Mouse (Mus musculus) forebrain, embryonic 10.5 days (tissue): ENCODE measurements around the gene Pla2g16. TPM values are rescaled to one million over a fixed set of nuclear protein-coding genes. Genes with fewer than 3 reads are reported as not detected.

ENCODE experiments used
- DNase-seq: peaks from one replicate; pipeline ENCODE4 v3.0.0-alpha.2; 2017; ENCODE audit warnings: low spot score; ENCODE audit errors: extremely low spot score
- H3K27ac ChIP-seq: fragments of 300-500 bp; sonication (generic); 2 replicates; pipeline ENCODE4 v1.5.1; 2016; ENCODE audit warnings: mild to moderate bottlenecking
- H3K27me3 ChIP-seq: fragments of 300-500 bp; sonication (generic); 2 replicates; pipeline ENCODE4 v1.6.1; 2016; ENCODE audit warnings: mild to moderate bottlenecking; ENCODE audit not compliant: poor library complexity, severe bottlenecking
- H3K36me3 ChIP-seq: fragments of 300-500 bp; sonication (generic); replicated peaks from 2 replicates; pipeline ENCODE4 v1.6.1; 2016; ENCODE audit warnings: mild to moderate bottlenecking, moderate library complexity
- H3K4me1 ChIP-seq: fragments of 300-500 bp; sonication (generic); 2 replicates; pipeline ENCODE4 v1.6.1; 2016
- H3K4me3 ChIP-seq: fragments of 300-500 bp; sonication (generic); 2 replicates; pipeline ENCODE4 v1.5.1; 2016; ENCODE audit warnings: mild to moderate bottlenecking, moderate library complexity
- H3K9me3 ChIP-seq: fragments of 300-500 bp; sonication (generic); 2 replicates; pipeline ENCODE4 v1.6.1; 2016; ENCODE audit warnings: mild to moderate bottlenecking, moderate library complexity
- WGBS: fragments of 180-500 bp; shearing (Covaris S2); methylation state at CpG from one replicate; pipeline ENCODE4 v1.1.7; 2016; 5-methylcytosine and 5-hydroxymethylcytosine counted together
- polyA plus RNA-seq: library from polyadenylated mRNA; unstranded; fragments of >200 nt; fragmentation: Nextera tagmentation; extraction: Ambion mirVana; gene quantifications from 2 replicates; pipeline ENCODE4 v1.2.1, GENCODE M21; 2016

Gene Pla2g16
- polyA plus RNA-seq, 1 experiment from 2014 or later: 6.9 TPM

- no peak overlapping the region for H3K27ac ChIP-seq
- H3K27me3 ChIP-seq: no peaks in the 10 kb centered on the region
- H3K4me1 ChIP-seq: no peaks in the 10 kb centered on the region
- no peak overlapping the region for H3K4me3 ChIP-seq
- no peaks in the 10 kb centered on the region for H3K9me3 ChIP-seq
- no peaks in the 10 kb centered on the region for H3K36me3 ChIP-seq
- whole genome bisulfite sequencing: 87% methylated on average over 1 of the region's 1 CpGs
- no peak for DNase-seq
Observed at GRCm38 (mm10) chr19:7576180-7576579, 18.9 kb downstream of the Pla2g16 start.

- 94% methylated on average over 3 of the region's 3 CpGs for WGBS
- no peaks in the 10 kb centered on the region for H3K27me3 ChIP-seq
- no peaks in the 10 kb centered on the region for H3K36me3 ChIP-seq
- H3K9me3 ChIP-seq: no peaks in the 10 kb centered on the region
- no peaks in the 10 kb centered on the region for H3K4me1 ChIP-seq
- no peak overlapping the region for H3K4me3 ChIP-seq
- no peak overlapping the region for H3K27ac ChIP-seq
- no peak for DNase-seq
Observed at GRCm38 (mm10) chr19:7577710-7578109, 20.5 kb downstream of the Pla2g16 start.

- 0 out of 2 replicates have a peak, but pooled peaks cover 6% of the 10 kb centered on the region for H3K4me1 ChIP-seq
- no peaks in the 10 kb centered on the region for H3K36me3 ChIP-seq
- no peaks in the 10 kb centered on the region for H3K9me3 ChIP-seq
- WGBS: 74% methylated on average over 5 of the region's 5 CpGs
- H3K27me3 ChIP-seq: no peaks in the 10 kb centered on the region
- no peak overlapping the region for H3K4me3 ChIP-seq
- no peak for DNase-seq
- H3K27ac ChIP-seq: no peak overlapping the region
Observed at GRCm38 (mm10) chr19:7581042-7581441, 23.8 kb downstream of the Pla2g16 start.

GRCm38 (mm10) chr19:7583101-7583500 lies 25.8 kb downstream of the Pla2g16 start:
- Histone ChIP-seq H3K27ac (no peak overlapping the region), H3K36me3 (no peaks in the 10 kb centered on the region), H3K4me3 (no peak overlapping the region), H3K27me3 (no peaks in the 10 kb centered on the region), H3K9me3 (peaks cover 1% of the 10 kb centered on the region; the same call in 1 of the 2 replicates), H3K4me1 (0 out of 2 replicates have a peak, but pooled peaks cover 6% of the 10 kb centered on the region)
- 74% methylated on average over 7 of the region's 7 CpGs for WGBS
- DNase-seq: no peak

GRCm38 (mm10) chr19:7583599-7583998 lies 26.3 kb downstream of the Pla2g16 start:
- WGBS: 82% methylated on average over 3 of the region's 3 CpGs
- no peak overlapping the region for H3K27ac ChIP-seq

GRCm38 (mm10) chr19:7585279-7585678 lies 28.0 kb downstream of the Pla2g16 start:
- Histone ChIP-seq H3K27me3 (no peaks in the 10 kb centered on the region), H3K36me3 (no peaks in the 10 kb centered on the region), H3K4me3 (no peak overlapping the region), H3K27ac (no peak overlapping the region), H3K4me1 (0 out of 2 replicates have a peak, but pooled peaks cover 6% of the 10 kb centered on the region), H3K9me3 (peaks cover 5% of the 10 kb centered on the region; the same call in 1 of the 2 replicates)
- DNase-seq: no peak
- WGBS: 91% methylated on average over 8 of the region's 8 CpGs

More at GRCm38 (mm10) chr19:7583599-7583998, 26.3 kb downstream of the Pla2g16 start:
- Histone ChIP-seq H3K4me3 (no peak overlapping the region), H3K27me3 (no peaks in the 10 kb centered on the region), H3K4me1 (0 out of 2 replicates have a peak, but pooled peaks cover 6% of the 10 kb centered on the region), H3K36me3 (no peaks in the 10 kb centered on the region), H3K9me3 (peaks cover 5% of the 10 kb centered on the region; the same call in 1 of the 2 replicates)
- no peak for DNase-seq

GRCm38 (mm10) chr19:7585764-7586163 lies 28.5 kb downstream of the Pla2g16 start:
- DNase-seq: no peak
- Histone ChIP-seq H3K27ac (no peak overlapping the region), H3K4me3 (no peak overlapping the region), H3K36me3 (no peaks in the 10 kb centered on the region), H3K4me1 (0 out of 2 replicates have a peak, but pooled peaks cover 6% of the 10 kb centered on the region), H3K9me3 (peaks cover 5% of the 10 kb centered on the region; the same call in 1 of the 2 replicates), H3K27me3 (no peaks in the 10 kb centered on the region)
- WGBS: 93% methylated on average over 6 of the region's 6 CpGs

GRCm38 (mm10) chr19:7590795-7591194 lies 33.5 kb downstream of the Pla2g16 start:
- H3K4me1 ChIP-seq: peaks cover 4% of the 10 kb centered on the region; the same call in 1 of the 2 replicates
- no peak overlapping the region for H3K4me3 ChIP-seq
- peaks cover 5% of the 10 kb centered on the region; the same call in 1 of the 2 replicates for H3K9me3 ChIP-seq
- H3K36me3 ChIP-seq: no peaks in the 10 kb centered on the region
- H3K27me3 ChIP-seq: no peaks in the 10 kb centered on the region
- H3K27ac ChIP-seq: no peak overlapping the region
- DNase-seq: no peak

- Histone ChIP-seq H3K36me3 (no peaks in the 10 kb centered on the region), H3K27ac (no peak overlapping the region), H3K9me3 (peaks cover 5% of the 10 kb centered on the region; the same call in 1 of the 2 replicates), H3K4me1 (peaks cover 4% of the 10 kb centered on the region; the same call in 1 of the 2 replicates), H3K4me3 (no peak overlapping the region), H3K27me3 (no peaks in the 10 kb centered on the region)
- no peak for DNase-seq
- WGBS: 71% methylated on average over 3 of the region's 3 CpGs
Observed at GRCm38 (mm10) chr19:7592018-7592417, 34.8 kb downstream of the Pla2g16 start.

- no peaks in the 10 kb centered on the region for H3K36me3 ChIP-seq
- H3K9me3 ChIP-seq: no peaks in the 10 kb centered on the region
- no peak for DNase-seq
- peaks cover 4% of the 10 kb centered on the region; the same call in 1 of the 2 replicates for H3K4me1 ChIP-seq
- H3K27me3 ChIP-seq: no peaks in the 10 kb centered on the region
- no peak overlapping the region for H3K4me3 ChIP-seq
- 35% methylated on average over 2 of the region's 2 CpGs for WGBS
- H3K27ac ChIP-seq: no peak overlapping the region
Observed at GRCm38 (mm10) chr19:7595534-7595933, 38.3 kb downstream of the Pla2g16 start.

- H3K27me3 ChIP-seq: peaks cover 14% of the 10 kb centered on the region
- H3K9me3 ChIP-seq: no peaks in the 10 kb centered on the region
- DNase-seq: no peak
- H3K27ac ChIP-seq: no peak overlapping the region
- 83% methylated on average over 4 of the region's 4 CpGs for WGBS
- no peak overlapping the region for H3K4me3 ChIP-seq
- H3K36me3 ChIP-seq: no peaks in the 10 kb centered on the region
- H3K4me1 ChIP-seq: no peaks in the 10 kb centered on the region
Observed at GRCm38 (mm10) chr19:7598481-7598880, 41.2 kb downstream of the Pla2g16 start.

- no peak overlapping the region for H3K27ac ChIP-seq
- H3K36me3 ChIP-seq: no peaks in the 10 kb centered on the region
- no peak overlapping the region for H3K4me3 ChIP-seq
- no peaks in the 10 kb centered on the region for H3K9me3 ChIP-seq
- H3K4me1 ChIP-seq: peaks cover 18% of the 10 kb centered on the region
- H3K27me3 ChIP-seq: peaks cover 44% of the 10 kb centered on the region
- 90% methylated on average over 4 of the region's 4 CpGs for WGBS
- DNase-seq: no peak
Observed at GRCm38 (mm10) chr19:7601551-7601950, 44.3 kb downstream of the Pla2g16 start.

- H3K36me3 ChIP-seq: no peaks in the 10 kb centered on the region
- no peaks in the 10 kb centered on the region for H3K9me3 ChIP-seq
- no peak overlapping the region for H3K4me3 ChIP-seq
- peaks cover 33% of the 10 kb centered on the region for H3K4me1 ChIP-seq
- H3K27ac ChIP-seq: no peak overlapping the region
- H3K27me3 ChIP-seq: peaks cover 68% of the 10 kb centered on the region
- 95% methylated on average over 10 of the region's 10 CpGs for WGBS
- no peak for DNase-seq
Observed at GRCm38 (mm10) chr19:7604107-7604506, 46.8 kb downstream of the Pla2g16 start.

- no peaks in the 10 kb centered on the region for H3K9me3 ChIP-seq
- peaks cover 77% of the 10 kb centered on the region for H3K27me3 ChIP-seq
- no peak overlapping the region for H3K27ac ChIP-seq
- no peaks in the 10 kb centered on the region for H3K36me3 ChIP-seq
- DNase-seq: no peak
- peaks cover 33% of the 10 kb centered on the region for H3K4me1 ChIP-seq
- H3K4me3 ChIP-seq: no peak overlapping the region
Observed at GRCm38 (mm10) chr19:7605013-7605412, 47.8 kb downstream of the Pla2g16 start.
